Mouse (Mus musculus): ENCODE measurements around the gene Zbtb38.

- TF ChIP-seq CTCF (IDR thresholded peaks at IDR 0.05; ENCODE audit: low read depth): no peak
- TF ChIP-seq EP300 (IDR thresholded peaks at IDR 0.05; ENCODE audit: low read depth): no peak
Observed at GRCm38 (mm10) chr9:96733425-96733717, 19.3 kb downstream of the Zbtb38 start.
